Mouse (Mus musculus) left cerebral cortex, postnatal 10 days (tissue): ENCODE data around the gene Hist1h1b. TPM values are rescaled to one million over a fixed set of nuclear protein-coding genes. Genes with fewer than 3 reads are reported as not detected.
A peak's percentile ranks its signal among the peaks of the same experiment; 100 is the strongest.
"Not testable (repeated sequence)": the region's sequence is repeated elsewhere in the genome, so short reads cannot be mapped to it uniquely, and the experiment has no call there.

ENCODE experiments used
- DNase-seq, 2 experiments: peaks; one replicate each; pipeline ENCODE4 v3.0.0; 2021 to 2022; ENCODE audit warnings: low spot score in 2 of 2, mixed read lengths in 1 of 2; ENCODE audit errors: extremely low spot score in 1 of 2
- intact Hi-C: fragments of 180-260 bp; cut with DNase I; formaldehyde crosslinking; loops from one replicate; pipeline ENCODE4 v1.15.1; 2025
- total RNA-seq, 2 experiments: library from RNA; stranded (reverse); gene quantifications; 2 replicates each; pipeline ENCODE4 v1.2.3; 2021

Hist1h1b gene
- total RNA-seq, 2 experiments from 2014 or later = 19.5 to 20.4 TPM

DNA sequence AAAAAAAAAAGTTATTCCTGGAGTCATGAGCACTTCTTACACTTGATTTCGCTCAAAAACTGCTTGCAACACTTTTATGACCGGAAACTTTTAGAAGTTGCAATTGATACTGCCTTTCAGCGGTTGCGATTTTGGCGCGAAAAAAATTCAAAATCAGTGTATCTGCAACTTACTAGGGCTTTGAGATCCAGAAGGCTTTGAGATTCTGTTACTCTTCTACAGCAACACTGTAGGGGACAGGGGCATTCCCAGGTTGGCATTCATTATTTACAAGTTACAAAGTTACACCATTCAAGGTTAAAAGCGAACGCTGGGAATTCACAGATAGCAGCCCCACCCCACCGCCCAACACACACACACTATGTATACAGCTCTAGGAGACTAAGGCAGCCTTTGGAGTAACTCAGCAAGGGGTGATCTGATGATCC lies 3.3 kb upstream of the Hist1h1b start:
- intact Hi-C loops = no loop called here
- DNase-seq = no peak

DNA sequence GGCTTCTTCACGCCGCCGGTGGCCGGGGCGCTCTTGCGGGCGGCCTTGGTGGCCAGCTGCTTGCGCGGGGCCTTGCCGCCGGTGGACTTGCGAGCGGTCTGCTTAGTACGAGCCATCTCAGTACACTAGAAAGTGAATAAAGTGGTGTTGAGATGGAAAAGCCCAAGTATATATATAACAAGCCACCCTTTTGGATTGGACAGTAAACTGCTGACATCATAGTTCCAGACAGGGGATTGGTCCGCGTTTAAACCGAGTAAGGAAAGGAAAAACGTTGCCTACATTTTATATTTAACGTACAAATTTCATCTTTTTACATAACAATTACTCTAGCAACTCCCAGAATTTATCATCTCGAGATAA lies 2.8 kb upstream of the Hist1h1b start, which contains the start of gene Hist1h3i:
Hist1h3i (minus strand) TSS at position 116 of the 363 bp plus-strand sequence.
- intact Hi-C loops = no loop called here
- DNase-seq = peak; percentile 28 to 81

DNA sequence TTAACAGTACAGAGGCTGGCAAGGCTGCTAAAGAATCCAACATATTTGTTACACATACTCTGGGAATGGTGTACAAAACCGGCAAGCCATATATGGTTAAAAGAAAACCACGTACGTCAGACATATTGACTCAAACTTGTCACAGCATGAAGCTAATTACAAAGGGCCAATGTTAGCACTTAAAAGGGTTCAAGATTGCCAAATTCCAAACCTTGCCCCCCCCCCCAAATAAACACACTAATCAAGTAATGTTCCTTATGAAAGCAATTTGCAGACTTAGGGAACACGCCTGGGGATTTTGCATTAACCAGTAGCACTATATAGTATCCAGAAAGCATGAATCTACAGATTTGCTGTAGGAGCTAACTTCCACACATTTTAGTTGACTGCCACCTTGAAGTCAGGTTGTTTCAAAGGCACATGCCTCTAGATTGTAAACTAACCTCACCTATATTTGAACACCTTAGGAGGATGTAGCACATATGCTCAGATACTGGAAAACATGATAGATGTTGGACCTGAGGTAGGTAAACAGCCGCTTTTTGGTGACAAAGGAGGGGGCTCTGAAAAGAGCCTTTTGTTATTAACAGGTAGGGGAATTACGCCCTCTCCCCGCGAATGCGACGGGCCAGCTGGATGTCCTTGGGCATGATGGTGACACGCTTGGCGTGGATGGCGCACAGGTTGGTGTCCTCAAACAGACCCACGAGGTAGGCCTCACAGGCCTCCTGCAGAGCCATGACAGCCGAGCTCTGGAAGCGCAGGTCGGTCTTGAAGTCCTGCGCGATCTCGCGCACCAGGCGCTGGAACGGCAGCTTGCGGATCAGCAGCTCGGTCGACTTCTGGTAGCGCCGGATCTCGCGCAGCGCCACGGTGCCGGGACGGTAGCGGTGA lies 2.2 kb upstream of the Hist1h1b start:
- intact Hi-C loops, DNase-seq: not testable (repeated sequence)

DNA sequence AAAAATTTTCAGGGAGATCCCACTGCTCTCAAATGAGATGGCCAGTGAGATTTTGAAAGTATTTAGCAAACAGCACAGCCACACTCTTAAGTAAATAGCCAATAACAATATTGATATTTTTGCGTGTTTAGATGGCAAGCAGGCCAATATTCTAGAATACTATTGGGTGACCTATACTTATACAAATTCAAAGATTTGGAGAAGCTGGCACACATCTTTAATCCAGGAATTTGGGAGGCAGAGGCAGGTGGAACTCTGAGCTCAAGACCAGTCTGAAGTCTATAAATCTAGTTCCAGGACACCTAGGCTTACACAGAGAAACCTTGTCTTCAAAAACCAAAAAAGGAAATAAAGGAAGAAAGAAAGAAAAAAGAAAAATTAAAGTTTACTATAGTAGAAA lies 1.2 kb upstream of the Hist1h1b start:
- intact Hi-C loops = no loop called here
- no peak for DNase-seq

DNA sequence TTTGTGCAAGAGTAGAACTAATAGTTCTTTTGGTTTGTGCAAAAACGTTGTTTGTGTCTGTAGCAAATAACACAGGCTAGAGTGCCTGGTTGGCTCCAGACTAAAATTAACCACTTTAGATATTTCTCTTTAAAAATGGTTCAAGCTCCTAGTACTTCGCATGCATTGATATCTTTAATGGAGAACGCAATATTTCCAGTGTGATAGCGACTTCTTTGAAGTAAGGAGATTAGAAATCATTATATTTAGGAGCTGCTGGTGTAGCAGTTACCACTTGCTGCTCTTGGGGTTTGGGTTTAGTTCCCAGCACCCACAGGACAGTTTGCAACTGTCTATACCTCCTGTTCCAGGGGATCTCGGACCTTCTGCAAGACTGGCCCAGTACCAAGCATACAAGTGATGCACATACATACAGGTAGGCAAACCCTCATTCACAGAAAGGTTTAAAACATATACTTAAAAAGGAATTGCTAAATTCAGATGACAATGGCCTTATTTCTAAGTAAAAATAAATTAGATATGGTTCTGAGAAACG lies 663 bp upstream of the Hist1h1b start:
- intact Hi-C loops = no loop called here
- DNase-seq = no peak

DNA sequence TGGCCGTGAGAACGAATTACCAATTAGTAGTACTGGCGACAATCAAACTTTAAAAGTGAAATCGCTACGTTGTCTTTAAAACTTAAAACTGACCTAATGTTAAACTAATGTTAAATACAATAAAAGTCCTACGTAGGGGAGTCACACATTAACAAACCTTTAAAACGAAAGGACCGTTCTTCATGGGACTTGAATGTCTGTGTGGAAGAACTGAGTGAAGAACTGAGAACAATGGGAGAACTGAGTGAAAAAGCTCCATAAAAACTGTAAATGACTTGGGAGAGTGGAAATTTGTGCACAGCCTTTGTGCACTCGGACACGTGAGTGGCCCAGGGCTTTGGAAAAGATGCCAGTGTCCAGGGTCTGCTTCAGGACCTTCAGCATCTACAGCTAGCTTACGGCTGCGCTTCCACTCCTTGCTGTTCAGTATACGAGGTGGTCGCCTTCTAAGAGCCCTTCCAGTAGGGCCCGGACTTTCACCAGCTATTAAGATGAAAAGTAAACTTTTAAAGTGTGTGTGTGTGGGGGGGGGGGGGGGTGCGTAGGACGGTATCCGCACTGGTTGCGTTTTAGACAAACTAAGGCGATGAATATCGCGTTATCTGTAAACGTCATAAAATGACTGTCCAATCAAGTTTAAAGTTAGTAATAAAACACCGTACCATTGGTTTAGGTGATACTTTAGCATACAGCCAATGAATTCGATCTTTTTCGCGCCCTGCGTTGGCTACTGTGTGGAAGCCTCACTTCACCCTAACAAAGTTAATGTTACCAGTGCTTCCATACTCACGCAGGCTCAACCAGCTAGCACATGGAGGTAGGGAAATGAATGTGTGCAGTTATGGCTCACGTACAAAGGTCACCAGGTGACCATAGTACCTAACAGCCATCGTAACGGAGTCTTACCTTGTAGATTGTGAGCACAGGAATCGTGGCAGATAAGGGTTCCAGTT lies 1.3 kb downstream of the Hist1h1b start:
- intact Hi-C loops = no loop called here
- peak; percentile 73 to 76 for DNase-seq

DNA sequence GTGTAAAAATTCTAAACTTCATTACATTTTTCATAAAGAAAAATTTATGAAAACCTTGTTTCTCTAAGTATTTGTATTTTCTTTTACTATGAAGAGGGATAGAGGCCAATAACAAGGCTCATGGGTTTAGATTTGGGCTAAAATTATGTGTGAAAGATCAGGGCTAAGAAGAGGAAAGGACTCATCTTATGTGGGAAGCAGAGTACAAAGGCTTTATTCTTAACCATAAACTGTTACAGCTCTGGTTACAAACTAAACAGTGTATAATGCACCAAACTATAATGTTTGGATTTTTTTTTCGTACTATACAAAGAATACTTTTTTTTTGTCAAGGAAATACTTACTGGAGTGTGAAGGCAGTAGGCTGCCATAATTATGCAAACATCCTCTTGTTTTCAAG lies 24.7 kb downstream of the Hist1h1b start:
- no peak for DNase-seq
- intact Hi-C loops = no loop called here

DNA sequence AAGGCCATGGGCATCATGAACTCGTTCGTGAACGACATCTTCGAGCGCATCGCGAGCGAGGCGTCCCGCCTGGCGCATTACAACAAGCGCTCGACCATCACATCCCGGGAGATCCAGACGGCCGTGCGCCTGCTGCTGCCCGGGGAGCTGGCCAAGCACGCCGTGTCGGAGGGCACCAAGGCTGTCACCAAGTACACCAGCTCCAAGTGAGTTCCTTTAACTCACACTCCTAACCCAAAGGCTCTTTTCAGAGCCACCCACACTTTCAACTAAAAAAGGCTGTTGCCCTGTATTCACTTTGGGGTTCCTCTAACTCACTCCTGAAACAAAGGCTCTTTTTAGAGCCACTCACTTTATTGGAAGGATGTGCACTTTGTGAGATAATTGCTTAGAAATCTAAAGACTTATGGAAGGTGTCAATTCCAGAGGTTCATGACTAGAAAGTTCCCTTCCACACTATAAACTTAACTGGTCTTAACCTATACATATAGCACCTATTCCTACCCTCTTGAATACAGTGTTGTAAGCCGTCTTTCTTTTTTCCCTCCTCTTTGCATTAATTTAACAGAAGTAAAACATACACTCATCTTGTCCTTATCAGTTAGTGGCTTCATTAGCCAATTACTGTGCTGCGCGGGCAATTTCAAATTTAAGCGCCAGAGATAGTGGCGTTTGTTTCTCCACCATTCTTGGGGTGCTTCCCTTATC lies 26.0 kb downstream of the Hist1h1b start:
- DNase-seq, intact Hi-C loops: not testable (repeated sequence)

DNA sequence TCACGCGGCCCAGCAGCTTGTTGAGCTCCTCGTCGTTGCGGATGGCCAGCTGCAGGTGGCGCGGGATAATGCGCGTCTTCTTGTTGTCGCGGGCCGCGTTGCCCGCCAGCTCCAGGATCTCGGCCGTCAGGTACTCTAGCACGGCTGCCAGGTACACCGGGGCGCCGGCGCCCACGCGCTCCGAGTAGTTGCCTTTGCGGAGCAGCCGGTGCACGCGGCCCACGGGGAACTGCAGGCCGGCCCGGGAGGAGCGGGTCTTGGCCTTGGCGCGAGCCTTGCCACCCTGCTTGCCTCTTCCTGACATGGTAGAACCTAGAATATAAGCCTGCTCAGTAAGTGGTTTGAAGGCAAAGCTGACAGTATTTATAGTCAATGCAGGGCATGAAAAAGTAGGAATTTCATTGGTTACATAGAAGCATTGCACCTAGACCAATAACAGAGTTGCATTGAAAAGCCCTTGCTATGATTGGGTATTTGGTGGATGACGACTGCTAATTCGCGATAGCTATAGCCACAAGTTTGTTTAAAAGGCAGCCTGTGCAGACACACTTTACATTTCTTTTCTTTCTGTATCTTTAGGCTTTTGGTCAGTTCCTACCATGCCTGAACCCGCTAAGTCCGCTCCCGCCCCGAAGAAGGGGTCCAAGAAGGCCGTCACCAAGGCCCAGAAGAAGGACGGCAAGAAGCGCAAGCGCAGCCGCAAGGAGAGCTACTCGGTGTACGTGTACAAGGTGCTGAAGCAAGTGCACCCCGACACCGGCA lies 26.7 kb downstream of the Hist1h1b start, which contains the start of the genes Hist1h2ak and Hist1h2bn:
Hist1h2ak (minus strand) TSS at position 304 of the 762 bp plus-strand sequence.
Hist1h2bn (plus strand) TSS at position 600 of the 762 bp plus-strand sequence.
- DNase-seq = peak; percentile 48 to 87
- intact Hi-C loops = not testable (repeated sequence)

DNA sequence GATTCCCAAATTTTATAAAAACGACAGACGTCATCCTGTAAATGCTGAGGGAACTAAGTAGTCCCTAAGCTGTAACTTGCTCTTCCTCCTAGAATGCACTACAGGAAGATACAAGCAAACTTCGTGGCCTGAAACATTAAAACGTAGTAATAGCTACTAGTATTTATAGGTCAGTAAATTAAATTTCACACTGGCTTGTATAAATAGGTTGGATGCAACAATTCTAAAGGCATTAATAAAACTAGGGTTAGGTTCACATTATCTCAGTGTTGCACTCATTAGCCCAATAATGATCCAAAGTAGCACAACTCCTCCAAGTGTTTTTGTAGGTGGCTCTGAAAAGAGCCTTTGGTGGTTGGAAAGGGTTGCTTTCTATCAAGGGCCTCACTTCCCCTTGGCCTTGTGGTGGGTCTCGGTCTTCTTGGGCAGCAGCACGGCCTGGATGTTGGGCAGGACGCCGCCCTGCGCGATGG lies 27.3 kb downstream of the Hist1h1b start:
- intact Hi-C loops = no loop called here
- no peak for DNase-seq

DNA sequence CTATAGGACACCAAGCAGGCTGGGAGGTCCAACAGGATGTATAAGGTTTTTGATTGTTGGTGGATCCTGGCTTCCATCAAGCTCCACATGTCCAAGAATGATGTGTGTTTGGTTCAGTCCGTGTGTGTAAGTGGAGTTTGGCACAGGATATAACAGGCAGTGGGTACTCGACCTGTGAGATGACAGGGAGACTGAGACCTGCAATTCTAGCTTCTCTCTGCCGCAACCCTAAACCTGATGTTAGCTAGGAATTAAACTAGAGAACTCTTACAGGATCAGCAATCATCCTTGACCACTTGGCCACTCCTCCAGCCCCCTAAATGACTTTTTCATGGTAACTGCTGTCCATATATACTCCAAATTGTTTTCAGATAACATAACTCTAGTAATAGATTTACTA lies 28.1 kb downstream of the Hist1h1b start:
- intact Hi-C loops = no loop called here
- DNase-seq = no peak

DNA sequence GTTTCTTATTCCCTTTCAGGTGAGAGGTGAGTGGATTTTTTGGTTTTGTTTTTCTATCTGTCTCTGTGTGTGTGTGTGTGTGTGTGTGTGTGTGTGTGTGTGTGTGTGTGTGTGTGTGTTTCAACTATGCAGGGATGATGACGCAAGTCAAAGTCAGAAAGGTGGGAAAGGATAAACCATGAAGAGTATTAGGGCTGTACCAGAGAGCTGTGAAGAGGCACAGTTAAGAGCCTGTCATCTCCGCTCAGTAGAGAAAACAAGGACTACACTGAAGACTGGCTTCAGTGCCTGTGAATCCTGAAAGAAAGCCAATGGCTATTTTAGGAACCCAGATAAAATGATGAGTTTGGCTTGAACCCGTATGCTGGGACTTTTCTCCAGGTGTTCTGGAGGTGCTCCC lies 28.6 kb downstream of the Hist1h1b start:
- DNase-seq = no peak
- intact Hi-C loops = no loop called here

DNA sequence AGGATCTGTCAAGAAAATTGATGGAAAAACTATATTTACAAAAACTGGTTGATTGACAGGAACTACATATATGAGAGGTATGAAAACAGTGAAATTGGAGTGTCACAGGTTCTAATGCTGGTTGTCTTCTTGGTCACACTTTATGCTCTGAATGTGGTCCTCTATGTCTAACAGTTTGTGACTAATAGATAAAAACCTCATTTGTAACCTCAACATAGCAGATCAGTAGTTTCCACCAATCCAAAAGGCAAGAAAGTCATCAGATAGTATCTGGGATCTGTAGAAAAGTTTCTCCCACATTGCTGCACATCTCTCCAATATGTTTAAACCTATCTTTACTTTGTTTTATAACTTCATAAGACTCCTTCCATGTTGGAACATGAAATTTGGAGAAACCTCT lies 29.0 kb downstream of the Hist1h1b start:
- DNase-seq = no peak
- intact Hi-C loops = no loop called here

DNA sequence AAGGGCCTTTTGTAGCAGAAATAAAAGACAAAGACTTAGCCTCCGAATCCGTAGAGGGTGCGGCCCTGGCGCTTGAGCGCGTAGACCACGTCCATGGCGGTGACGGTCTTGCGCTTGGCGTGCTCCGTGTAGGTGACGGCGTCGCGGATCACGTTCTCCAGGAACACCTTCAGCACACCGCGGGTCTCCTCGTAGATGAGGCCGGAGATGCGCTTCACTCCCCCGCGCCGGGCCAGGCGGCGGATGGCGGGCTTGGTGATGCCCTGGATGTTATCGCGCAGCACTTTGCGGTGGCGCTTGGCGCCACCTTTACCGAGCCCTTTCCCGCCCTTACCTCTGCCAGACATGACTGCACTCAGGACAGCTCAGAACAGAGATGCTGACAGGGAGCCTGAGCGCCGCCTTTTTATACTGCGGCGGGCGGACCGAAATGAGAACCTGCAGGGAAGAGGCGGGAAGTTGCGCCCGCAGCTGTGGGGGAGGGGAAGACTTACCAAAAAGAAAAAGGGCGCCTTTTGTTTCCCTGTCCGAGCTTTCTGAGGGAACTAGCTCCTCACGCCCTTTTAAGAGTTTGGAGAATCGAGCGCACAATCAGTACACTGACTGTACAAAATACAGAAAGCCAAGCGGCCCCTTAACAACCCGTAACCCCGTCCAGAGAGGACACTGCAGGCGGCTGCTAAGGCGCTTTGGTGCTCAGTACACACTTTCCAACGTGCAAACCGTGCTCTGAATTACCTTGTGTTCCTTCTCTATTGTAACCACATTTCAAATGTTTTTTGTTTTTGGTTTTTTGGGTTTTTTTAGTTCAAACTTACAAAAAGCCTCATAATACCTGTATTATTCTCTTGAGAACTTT lies 30.0 kb downstream of the Hist1h1b start, which contains the start of gene Hist1h4k:
Hist1h4k (minus strand) TSS at position 347 of the 859 bp plus-strand sequence.
- intact Hi-C loops = not testable (repeated sequence)
- DNase-seq = peak; percentile 92 to 94

DNA sequence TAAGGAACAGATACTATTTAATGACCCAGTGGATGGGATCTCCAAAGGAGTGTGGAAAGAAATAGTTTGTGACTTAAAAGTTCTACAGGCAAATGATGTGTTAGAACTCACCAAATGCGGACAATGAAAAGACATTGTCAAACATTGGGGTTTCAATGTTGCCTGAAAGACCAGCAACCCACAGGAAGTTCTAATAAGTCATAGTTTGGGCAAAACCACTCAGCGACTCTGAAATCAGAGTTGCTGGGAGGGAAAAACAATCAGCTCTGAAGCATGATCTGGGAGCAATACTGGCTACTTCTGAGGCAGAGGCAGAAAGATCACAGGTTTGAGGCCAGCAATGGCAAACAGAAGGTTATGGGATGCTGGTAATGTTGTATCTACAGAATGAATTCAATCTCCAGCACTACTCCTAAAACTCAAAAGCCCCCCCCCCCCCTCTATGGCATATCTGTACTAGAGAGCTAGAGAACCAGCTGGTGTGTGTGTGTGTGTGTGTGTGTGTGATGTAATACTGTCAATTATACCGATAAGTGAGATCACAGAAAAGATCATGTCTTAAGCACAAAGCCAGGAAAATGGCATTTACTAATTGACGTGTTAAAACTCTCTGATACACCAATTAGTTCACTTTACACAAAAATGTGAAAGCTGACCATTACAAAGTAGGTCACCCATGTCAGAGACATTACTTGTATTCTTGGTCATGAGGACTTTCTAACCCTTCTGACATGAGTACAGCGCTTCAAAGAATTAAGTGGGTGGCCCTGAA lies 30.9 kb downstream of the Hist1h1b start:
- intact Hi-C loops = no loop called here
- DNase-seq = no peak

DNA sequence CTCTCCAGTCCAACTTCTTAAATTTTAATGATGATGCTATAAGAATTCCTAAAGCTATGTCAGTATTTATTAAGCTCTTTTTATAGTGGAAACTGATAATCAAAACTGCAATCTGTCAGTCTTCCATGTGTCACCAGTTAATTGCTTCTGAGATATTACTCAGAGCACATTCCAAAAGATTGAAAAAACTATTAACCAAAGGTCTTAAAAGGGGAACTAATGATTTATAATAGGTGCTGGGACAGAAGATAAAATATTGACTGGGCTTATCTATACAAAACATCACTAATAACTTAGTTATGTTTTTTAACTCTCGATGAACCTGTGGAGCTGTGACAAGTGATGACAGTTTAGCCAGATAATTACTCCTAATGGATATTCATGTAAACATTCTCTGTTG lies 35.4 kb downstream of the Hist1h1b start:
- intact Hi-C loops = no loop called here
- no peak for DNase-seq
